Mouse (Mus musculus) frontal cortex, postnatal 14 days (tissue): ENCODE results near the gene Mgat2.
"Not testable (repeated sequence)": the region's sequence is repeated elsewhere in the genome, so short reads cannot be mapped to it uniquely, and the experiment has no call there.

Source experiments
- DNase-seq, 2 experiments: peaks; one replicate each; pipeline ENCODE4 v3.0.0; 2022; ENCODE audit warnings: low spot score in 2 of 2

Mgat2 gene

DNA sequence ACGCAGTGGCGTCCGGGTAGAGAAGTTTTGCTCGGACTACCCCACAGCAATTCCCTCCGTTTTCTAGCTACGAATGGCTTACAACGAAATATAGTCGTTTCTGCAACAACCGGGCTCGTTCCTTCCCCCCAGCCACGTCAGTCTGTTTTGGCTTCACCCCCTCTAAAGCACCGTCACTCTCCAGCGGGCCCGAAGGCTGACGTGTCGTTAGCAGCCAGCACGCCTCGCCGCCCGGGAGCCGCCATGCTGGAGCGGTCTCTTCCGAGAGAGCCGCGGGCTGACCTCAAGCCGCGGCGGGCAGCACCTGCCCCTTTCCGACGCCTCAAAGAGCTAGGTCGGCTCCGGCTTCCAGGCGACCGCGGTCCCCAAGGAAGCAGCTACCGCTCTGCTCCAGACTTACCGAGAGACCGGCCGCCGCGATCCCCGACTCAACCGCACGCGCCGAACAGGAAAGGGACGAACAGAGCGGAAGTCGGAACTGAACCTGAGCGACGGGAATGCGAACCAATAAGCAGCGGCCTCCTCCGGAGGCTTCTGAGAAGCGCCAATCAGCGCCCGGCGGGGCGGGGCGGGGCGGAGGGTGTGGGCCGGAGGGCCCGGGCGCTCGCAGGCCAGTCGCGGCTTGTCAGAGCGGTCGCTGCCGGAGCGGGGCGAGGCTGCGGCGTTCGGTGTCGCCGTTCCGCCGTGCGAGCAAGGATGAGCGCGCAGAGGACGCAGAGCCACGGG, at the start of gene Mgat2, which contains the start of gene Rpl36al:
TSS of gene Mgat2 (plus strand) at position 575 of the 726 bp plus-strand sequence.
TSS of gene Rpl36al (minus strand) at position 501 of the 726 bp plus-strand sequence.
- DNase-seq: peak; percentile 95 to 99

DNA sequence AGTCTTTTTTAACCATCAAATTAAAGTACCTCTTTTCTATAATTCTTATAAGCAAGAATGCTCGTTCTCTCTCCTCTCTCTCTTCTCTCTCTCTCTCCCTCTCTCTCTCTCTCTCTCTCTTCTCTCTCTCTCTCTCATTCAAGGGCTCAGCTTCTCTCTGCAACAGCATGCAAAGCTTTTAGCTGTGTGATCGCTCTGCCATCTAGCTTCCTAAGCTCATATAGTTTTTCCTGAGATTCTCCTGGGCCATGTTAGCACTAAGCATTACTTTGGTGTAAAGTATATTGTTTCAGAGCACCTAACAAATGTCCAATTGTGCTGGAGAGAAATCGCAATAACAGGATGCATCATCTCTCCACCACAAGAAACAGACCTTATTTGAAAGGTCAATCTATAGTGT, 44.8 kb upstream of the Mgat2 start:
- DNase-seq: no peak

DNA sequence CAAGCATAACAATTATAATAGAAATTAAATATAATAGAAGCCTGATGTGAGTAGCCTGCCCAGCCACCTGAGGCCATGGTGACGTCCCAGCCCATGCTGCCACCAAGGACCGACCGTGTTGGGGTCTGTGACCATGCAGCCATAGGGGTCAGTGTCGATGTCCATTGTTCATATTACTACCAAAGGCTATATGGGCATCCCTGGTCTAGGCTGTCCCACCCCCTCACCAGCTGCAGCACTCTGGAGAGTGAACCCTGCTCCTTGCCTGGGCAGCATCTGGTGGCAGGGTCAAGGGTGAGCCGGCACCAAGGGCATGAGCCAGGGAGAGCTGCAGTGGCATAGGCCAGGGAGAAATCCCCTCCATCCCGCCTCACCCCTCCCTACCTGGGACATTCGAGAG, 44.1 kb upstream of the Mgat2 start:
- DNase-seq: no peak

DNA sequence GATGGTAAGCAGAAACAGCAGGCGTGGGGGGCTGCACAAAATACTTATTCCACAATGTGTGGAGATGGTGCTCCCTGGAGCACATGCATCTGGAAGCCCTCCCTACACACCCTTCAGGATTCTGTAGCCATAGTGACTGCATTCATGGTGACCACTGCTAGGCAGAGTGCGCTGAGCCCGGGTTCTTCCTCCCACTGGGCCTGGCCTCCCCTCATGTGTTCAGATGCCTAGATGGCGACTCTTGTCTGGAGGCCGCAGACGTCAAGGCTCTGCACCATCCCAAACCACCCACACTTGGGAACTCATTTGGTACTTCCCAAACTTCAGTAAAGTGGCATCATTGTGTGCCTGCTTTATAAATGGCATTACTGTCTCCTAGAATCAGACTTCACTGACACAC, 40.5 kb upstream of the Mgat2 start:
- DNase-seq: no peak

DNA sequence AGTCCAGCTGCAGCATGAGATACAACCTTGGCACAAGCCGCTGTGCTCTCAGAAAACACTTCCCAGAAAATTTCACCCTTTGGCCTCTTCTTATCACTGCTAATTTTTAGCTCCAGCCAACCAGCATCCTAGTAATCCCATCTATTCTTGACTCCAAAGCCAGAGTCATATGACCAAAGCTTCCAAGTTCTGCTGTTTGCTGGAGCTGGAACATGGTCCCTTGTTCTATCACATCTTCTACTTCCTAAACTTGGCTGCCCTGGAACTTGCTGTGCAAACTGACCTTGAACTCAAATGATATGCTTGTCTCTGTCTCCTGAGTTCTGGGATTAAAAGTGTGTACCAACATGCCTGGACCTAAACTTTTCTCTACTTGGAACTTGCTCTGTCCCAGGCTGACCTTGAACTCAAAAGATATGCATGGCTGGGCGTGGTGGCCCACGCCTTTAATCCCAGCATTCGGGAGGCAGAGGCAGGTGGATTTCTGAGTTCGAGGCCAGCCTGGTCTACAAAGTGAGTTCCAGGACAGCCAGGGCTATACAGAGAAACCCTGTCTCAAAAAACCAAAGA, 36.7 kb upstream of the Mgat2 start:
- DNase-seq: no peak

DNA sequence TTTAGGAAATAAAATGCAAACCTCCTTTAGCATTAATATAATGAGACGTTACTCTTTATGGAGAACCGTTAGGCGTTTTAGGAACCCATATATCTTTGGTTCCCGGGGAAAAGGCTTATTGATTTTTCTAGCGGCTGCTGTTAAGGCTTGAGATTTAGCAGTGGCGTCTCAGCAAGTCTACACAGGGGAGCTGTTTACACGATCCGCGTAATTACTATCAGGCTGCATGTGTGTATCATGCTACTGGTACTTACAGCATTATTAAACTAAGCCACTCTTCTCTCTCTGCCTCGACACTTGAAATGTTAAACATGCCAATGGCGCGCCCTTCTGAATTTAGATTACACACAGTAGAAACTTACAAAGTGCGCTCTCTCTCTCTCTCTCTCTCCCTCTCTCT, 33.9 kb upstream of the Mgat2 start:
- DNase-seq: no peak

DNA sequence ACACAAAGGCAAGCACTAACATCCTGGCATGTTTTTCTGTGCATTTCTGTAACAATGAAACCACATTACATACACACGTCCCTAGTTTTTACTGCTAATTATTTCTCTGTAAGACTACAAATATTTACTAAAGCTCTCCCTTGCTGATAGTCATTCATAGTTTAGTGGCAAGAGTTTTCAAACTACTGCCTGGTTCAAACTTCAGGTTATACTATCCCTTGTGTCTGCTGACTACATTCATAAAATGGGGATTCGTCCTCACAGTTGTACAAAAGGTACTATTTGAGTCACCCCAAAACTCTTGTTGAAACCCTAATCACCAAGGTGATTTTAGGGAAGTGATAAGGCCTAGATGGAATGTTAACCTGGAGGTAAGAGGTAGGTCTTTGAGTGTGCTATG, 28.0 kb upstream of the Mgat2 start:
- DNase-seq: no peak

DNA sequence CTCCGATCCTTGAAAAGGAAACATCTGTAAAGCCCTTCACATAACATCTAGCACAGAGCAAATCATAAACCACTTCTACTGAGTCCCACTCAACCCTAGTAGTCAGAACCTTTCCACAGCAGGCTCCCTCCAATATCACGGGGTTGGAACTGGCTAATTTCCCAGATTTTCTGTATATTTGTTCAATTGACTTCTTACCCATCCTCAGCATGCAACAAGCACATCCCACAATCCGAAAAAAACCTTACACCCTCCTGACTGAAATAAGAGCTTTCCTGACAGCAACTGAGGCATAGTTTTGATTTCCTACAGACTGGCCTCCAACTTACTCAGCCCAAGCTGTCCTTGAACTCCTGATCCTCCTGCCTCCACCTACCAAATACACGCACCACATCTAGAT, 27.5 kb upstream of the Mgat2 start:
- no peak for DNase-seq

DNA sequence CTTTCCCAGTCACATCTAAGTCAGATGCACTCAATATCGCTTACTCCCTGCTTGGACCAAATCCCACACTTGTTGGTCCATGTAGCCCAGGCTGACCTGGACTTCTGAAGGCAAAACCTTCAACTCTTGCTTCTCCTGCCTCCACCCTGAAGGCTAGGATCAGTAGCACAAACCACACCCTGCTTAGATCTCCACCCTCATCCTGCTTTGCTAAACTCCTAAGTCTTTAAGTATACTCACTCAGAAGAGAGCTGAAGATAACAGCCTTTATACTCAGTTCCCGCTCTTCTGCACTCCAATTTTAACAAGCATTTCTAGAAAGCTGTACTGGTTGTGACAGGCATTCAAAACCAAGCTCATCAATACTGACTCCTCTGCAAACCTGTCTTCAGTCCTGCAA, 26.9 kb upstream of the Mgat2 start:
- DNase-seq: no peak

DNA sequence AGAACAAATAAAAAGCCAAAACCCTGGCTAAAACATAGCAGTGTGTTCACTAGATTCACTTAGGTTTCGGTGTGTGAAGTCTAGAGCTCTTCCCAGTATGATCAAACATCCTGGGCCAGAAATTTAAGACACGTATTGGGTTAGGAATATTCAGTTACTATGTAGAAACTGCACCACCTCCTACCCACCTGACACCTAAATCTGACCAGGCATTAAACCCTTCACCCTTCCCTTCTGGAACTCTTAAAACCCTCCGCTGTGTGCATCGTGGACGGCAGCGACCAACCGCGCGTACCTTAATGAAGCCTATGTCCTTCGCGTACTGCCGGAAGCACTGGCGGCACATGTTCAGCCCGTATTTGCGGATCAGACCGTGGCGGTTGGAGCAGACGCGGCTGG, 25.6 kb upstream of the Mgat2 start:
- no peak for DNase-seq

DNA sequence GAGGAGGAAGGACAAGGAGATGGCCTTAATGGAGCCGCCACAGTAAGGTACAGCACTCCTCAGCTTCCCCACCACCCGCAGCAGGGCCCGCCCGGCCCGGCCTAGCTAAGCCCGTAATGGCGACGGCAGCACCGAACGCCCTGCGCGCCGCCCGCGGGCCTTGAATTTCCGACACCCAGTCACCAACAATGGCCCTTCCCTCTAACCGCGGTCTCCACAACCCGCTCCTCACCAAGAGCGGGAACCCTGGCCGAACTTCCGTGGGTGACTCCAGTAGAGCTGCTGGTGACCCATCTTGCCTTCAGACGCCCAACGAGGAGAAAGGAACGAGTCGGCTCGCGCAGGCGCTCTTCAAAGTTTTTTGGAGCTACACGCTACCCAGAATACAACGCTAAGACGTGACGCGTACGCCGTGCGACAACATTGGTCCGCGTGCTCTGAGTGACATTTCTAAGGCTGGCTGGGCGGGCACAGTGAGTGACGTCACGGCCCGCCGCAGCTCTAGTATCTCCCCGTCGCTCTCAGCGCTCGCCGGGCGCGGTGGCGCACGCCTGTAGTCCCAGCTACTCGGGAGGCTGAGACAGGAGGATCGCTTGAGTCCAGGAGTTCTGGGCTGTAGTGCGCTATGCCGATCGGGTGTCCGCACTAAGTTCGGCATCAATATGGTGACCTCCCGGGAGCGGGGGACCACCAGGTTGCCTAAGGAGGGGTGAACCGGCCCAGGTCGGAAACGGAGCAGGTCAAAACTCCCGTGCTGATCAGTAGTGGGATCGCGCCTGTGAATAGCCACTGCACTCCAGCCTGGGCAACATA, 25.0 kb upstream of the Mgat2 start, which contains the start of gene Rps29:
TSS of gene Rps29 (minus strand) at position 422 of the 813 bp plus-strand sequence.
- peak; percentile 98 for DNase-seq

DNA sequence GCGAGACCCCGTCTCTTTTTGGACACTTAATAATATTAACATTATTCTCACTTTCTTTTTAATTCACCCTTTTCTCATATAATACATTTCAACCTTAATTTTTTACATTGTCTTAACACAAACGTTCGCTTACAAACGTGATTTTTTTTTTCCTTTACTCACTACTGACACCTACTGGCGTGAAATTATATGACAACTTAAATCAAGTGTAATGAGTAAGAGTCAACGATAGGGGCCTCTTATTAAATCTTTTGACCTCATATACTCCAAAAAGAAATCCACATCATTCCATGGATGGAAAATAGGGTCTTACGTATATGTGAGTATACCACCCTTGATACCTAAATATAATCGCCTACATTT, 24.4 kb upstream of the Mgat2 start:
- DNase-seq: no peak

DNA sequence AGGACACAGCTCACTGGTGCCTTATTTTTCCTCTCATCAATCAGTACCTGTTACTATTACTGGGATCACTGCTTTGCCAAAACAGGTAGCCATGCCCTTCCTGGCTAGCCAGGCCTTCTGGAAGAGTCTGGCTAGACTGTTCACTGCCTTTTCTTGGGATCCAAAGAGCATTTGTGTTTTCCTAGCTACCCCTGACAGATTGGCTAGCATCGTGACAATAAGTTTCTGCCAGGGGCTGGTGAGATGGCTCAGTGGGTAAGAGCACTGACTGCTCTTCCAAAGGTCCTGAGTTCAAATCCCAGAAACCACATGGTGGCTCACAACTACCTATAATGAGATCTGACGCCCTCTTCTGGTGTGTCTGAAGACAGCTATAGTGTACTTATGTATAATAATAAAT, 23.3 kb upstream of the Mgat2 start:
- not testable (repeated sequence) for DNase-seq

DNA sequence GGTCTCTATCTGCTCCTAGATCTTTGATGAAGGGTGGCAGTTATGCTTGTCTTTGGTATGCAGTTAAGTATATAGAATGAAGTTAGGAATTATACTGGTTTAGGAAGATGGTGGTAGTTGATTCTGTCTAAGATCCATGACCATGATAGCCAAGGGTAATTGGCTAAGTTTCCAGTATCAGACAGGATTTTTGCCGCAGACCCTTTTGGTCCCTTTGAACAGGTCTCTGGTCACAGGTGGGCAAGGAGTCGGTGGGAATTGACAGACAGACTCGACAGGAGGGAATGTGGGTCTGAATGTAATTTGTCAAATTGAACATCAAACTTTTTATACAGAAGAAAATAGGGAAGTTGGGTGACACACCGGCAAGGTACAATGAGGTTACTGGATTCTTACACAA, 20.4 kb upstream of the Mgat2 start:
- DNase-seq: not testable (repeated sequence)

DNA sequence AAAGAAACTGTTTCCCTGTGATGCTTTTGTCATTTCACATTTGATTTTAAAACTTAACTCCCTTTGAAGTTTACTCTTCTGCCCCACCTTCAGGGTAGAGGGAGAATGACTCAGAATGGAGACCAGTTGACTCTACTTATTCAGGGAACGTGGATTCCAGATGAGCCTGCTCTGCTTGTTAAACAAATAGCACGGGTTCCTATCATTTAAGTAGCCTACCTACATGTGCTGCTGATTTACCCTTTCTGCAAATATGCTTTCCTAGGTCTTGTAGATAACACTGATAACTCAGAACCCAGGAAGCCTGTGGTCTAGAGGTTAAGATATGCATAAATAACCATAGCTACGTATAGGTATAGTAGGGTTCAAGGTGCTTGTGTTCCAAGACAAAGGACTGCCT, 19.1 kb upstream of the Mgat2 start:
- DNase-seq: no peak

DNA sequence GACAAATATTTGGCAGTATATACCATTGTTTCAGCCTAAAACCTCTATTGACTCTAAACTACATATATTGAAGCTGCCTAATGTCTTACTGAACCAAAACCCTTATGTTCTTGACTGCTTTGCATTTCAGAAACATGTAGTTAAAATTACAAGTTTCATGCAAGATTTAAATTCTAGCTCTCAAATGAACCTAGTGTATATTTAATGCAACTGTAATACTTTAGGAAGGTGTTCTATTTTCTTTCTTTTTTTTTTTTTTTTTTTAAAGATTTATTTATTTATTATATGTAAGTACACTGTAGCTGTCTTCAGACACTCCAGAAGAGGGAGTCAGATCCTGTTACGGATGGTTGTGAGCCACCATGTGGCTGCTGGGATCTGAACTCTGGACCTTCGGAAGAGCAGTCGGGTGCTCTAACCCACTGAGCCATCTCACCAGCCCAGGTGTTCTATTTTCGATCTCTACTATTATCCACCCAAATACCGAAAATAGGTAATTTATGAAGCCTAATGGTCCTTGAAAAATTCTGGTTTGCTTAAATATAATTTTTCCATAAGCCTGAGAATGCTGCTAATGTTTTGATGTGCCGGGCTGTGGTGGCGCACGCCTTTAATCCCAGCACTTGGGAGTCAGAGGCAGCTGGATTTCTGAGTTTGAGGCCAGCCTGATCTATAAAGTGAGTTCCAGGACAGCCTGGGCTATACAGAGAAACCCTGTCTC, 16.9 kb upstream of the Mgat2 start:
- DNase-seq: not testable (repeated sequence)

DNA sequence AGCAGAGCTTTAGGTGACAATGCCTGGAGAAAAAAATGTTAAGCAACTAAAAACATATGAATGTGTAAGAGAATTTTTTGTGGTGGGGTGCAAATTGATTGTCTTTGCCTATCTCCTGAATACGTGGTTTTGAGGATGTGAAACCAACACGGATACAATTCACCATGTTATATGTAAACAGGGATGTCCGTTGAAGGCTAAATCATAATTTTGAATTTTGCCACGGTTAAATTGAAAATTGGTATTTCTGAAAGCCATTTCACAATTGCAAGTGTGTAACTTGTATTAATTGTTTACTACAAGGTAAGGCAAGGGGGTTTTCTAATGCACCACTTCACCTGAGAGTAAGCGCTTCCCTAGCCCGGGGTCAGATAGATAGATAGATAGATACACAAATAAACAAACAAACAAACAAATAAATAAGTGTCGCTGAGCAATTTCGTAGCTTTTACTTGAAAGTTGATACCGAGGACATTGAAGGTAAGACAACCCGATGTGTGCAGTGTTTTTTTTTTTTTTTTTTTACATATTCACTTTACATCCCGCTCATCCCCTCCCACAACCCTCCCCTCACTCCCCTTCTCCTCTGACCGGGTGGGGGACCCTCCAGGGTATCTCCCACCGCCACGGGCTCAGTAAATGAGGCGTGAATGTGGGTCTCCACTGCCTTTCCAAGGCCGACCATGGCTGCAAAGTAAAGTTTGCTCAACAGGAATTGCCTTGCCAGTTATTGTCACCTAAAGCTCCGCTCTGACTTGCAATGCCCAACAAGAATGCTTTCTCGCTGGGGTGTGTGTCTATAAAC, 16.1 kb upstream of the Mgat2 start:
- DNase-seq: no peak

DNA sequence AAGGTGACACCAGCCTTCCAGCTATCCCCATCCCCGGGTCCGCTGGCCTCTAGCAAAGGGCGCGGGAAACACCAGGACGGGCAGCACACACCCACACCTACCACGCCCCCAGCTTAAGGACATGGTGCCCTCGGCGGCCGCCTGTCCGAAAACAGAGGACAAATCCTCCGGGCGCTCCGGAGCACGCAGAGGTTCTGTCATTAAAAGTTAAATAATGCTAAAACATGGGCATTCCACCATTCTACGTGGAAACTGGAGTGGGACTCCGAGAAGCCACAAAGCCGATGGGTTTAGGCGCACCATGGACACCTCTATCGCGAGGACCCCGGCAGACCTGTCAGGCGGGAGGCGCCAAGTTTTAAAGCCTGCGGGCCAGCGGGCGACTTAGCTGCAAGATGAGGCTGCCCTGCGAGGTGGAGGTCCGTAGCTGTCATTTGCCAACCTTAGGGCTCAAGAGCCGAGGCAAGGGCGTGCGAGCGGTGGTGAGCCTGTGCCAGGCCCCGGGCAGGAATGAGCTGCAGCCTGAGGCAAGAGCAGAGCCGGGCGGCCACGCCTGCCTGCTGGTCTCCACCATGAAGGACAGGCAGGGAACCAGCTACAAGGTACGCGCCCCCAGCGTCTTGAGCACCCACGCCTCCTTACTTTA, 15.4 kb upstream of the Mgat2 start, which contains the start of gene Lrr1:
TSS of gene Lrr1 (plus strand) at position 354 of the 646 bp plus-strand sequence.
- DNase-seq: peak; percentile 76 to 77

DNA sequence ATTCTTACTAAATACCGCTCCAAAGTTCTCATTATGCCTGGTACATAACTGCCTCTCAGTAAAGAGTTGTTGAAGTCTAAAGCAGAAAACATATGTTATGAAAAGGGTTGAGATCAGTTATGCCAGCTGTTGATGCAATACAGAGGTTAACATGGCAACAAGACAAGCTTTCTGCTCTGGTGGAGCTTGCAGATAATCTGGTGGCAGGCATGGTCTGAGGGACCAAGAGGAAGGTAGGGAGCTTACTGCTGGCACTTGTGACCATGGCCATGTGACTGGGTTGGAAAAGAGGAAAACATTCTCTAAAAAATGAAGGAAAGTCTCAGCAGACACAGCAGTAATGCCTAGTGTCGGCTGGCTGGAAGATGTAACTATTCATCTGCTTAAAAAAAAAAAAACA, 12.7 kb upstream of the Mgat2 start:
- no peak for DNase-seq

DNA sequence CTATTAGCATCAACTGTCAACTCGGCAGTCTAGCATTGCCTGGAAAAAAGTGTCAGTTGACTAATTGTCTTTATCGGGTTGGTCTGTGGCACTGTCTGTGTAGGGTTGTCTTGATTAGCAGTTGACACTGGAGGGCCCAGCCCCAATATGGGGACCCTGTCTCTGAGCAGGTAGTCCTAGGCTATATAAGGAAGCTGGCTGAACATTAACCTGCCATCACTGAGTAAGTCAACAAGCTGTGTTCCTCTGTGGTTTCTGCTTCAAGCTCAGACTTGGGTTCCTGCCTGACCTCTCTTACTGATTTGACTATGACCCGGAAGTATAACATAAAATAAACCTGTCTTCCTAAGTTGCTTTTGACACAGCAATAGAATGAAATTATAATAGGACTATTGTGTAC, 8.0 kb upstream of the Mgat2 start:
- DNase-seq: no peak

DNA sequence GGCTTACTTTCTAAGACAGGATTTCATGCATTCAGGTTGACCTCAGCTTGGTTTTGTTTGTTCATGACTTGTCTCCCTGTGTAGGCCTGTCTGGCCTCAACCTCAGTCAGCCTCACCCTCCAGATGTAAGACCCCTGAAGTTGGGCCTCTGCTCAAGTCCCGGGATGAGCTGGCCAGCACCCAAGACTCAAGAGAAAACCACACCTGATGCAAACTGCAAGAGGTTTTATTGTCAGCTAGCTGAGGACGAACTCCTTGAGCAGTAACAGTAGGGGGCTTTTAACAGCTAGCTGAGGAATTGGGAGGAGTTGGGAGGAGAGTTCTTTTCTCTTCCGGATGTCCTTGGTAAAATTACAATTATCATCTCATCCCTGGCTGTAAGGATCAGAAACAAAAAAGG, 6.4 kb upstream of the Mgat2 start:
- no peak for DNase-seq
